Mouse (Mus musculus): ENCODE data around the gene Bmp8b. TPM values are rescaled to one million over a fixed set of nuclear protein-coding genes. Genes with fewer than 3 reads are reported as not detected.
"Not testable (repeated sequence)": the region's sequence is repeated elsewhere in the genome, so short reads cannot be mapped to it uniquely, and the experiment has no call there.

Bmp8b gene
- polyA plus RNA-seq, 1 experiment from 2014 or later: 0.38 TPM

GRCm38 (mm10) chr4:123083323-123083902 is 21.6 kb upstream of the Bmp8b start:
- H3K4me3 ChIP-seq (replicated peaks): no peak overlapping the region
- no peaks in the 10 kb centered on the region for H3K36me3 ChIP-seq
- H3K27me3 ChIP-seq (replicated peaks): no peaks in the 10 kb centered on the region
- H3K9me3 ChIP-seq (replicated peaks): no peaks in the 10 kb centered on the region
- ATAC-seq (ENCODE audit: low FRiP score): no peak
- H3K4me2 ChIP-seq: no peak overlapping the region
- H3K27ac ChIP-seq (replicated peaks): no peak overlapping the region
- WGBS: 72% methylated on average over 13 of the region's 13 CpGs
- H3K4me1 ChIP-seq: no peaks in the 10 kb centered on the region
- H3K9ac ChIP-seq (replicated peaks): no peak overlapping the region

- H3K36me3 ChIP-seq: no peaks in the 10 kb centered on the region
- no peak overlapping the region for H3K27ac ChIP-seq (replicated peaks)
- H3K4me2 ChIP-seq: no peak overlapping the region
- ATAC-seq (ENCODE audit: low FRiP score): no peak
- no peaks in the 10 kb centered on the region for H3K27me3 ChIP-seq (replicated peaks)
- H3K4me1 ChIP-seq: no peaks in the 10 kb centered on the region
- H3K4me3 ChIP-seq (replicated peaks): no peak overlapping the region
- no peaks in the 10 kb centered on the region for H3K9me3 ChIP-seq (replicated peaks)
- no peak overlapping the region for H3K9ac ChIP-seq (replicated peaks)
- WGBS: 86% methylated on average over 2 of the region's 2 CpGs
Observed at GRCm38 (mm10) chr4:123085290-123085689, 19.7 kb upstream of the Bmp8b start.

GRCm38 (mm10) chr4:123086381-123086780 is 18.6 kb upstream of the Bmp8b start:
- no peak overlapping the region for H3K27ac ChIP-seq (replicated peaks)
- 88% methylated on average over 4 of the region's 4 CpGs for WGBS
- no peaks in the 10 kb centered on the region for H3K9me3 ChIP-seq (replicated peaks)
- no peak overlapping the region for H3K4me2 ChIP-seq
- H3K36me3 ChIP-seq: no peaks in the 10 kb centered on the region
- H3K27me3 ChIP-seq (replicated peaks): no peaks in the 10 kb centered on the region
- no peaks in the 10 kb centered on the region for H3K4me1 ChIP-seq
- no peak for ATAC-seq (ENCODE audit: low FRiP score)
- no peak overlapping the region for H3K9ac ChIP-seq (replicated peaks)
- no peak overlapping the region for H3K4me3 ChIP-seq (replicated peaks)

- Histone ChIP-seq H3K4me2 (no peak overlapping the region), H3K4me1 (no peaks in the 10 kb centered on the region), H3K9me3 (replicated peaks) (no peaks in the 10 kb centered on the region), H3K27me3 (replicated peaks) (no peaks in the 10 kb centered on the region), H3K27ac (replicated peaks) (no peak overlapping the region), H3K9ac (replicated peaks) (no peak overlapping the region), H3K36me3 (no peaks in the 10 kb centered on the region), H3K4me3 (replicated peaks) (no peak overlapping the region)
- no peak for ATAC-seq (ENCODE audit: low FRiP score)
- 76% methylated on average over 5 of the region's 5 CpGs for WGBS
Observed at GRCm38 (mm10) chr4:123092621-123093020, 12.3 kb upstream of the Bmp8b start.

GRCm38 (mm10) chr4:123093064-123093776 is 11.7 kb upstream of the Bmp8b start:
- Histone ChIP-seq H3K9ac (replicated peaks) (no peak overlapping the region), H3K4me1 (no peaks in the 10 kb centered on the region), H3K9me3 (replicated peaks) (no peaks in the 10 kb centered on the region), H3K4me2 (peak overlapping the region; percentile 30), H3K27me3 (replicated peaks) (no peaks in the 10 kb centered on the region), H3K27ac (replicated peaks) (no peak overlapping the region), H3K36me3 (no peaks in the 10 kb centered on the region), H3K4me3 (replicated peaks) (no peak overlapping the region)
- ATAC-seq (ENCODE audit: low FRiP score): peak; percentile 50; the same call in 1 of the 2 replicates
- WGBS: 67% methylated on average over 17 of the region's 17 CpGs

GRCm38 (mm10) chr4:123093869-123094268 is 11.1 kb upstream of the Bmp8b start:
- no peak overlapping the region for H3K27ac ChIP-seq (replicated peaks)
- no peaks in the 10 kb centered on the region for H3K4me1 ChIP-seq
- WGBS: 69% methylated on average over 9 of the region's 9 CpGs
- no peak for ATAC-seq (ENCODE audit: low FRiP score)
- H3K4me2 ChIP-seq: no peak overlapping the region
- H3K36me3 ChIP-seq: no peaks in the 10 kb centered on the region
- no peaks in the 10 kb centered on the region for H3K9me3 ChIP-seq (replicated peaks)
- H3K9ac ChIP-seq (replicated peaks): no peak overlapping the region
- no peaks in the 10 kb centered on the region for H3K27me3 ChIP-seq (replicated peaks)
- H3K4me3 ChIP-seq (replicated peaks): no peak overlapping the region

- H3K27me3 ChIP-seq (replicated peaks): peaks cover 48% of the 10 kb centered on the region
- H3K9me3 ChIP-seq (replicated peaks): no peaks in the 10 kb centered on the region
- H3K4me1 ChIP-seq: peaks cover 13% of the 10 kb centered on the region
- H3K36me3 ChIP-seq: no peaks in the 10 kb centered on the region
- H3K27ac ChIP-seq (replicated peaks): no peak overlapping the region
- peak; percentile 36 for ATAC-seq (ENCODE audit: low FRiP score)
- peak overlapping the region; percentile 31 for H3K4me3 ChIP-seq (replicated peaks)
- no peak overlapping the region for H3K9ac ChIP-seq (replicated peaks)
- peak overlapping the region; percentile 53 for H3K4me2 ChIP-seq
- WGBS: 29% methylated on average over 24 of the region's 24 CpGs
Observed at GRCm38 (mm10) chr4:123105451-123105790, 456 bp downstream of the Bmp8b start.

GRCm38 (mm10) chr4:123105929-123106328 is 964 bp downstream of the Bmp8b start:
- not testable (repeated sequence) for H3K27ac ChIP-seq (replicated peaks); H3K36me3 ChIP-seq; H3K9ac ChIP-seq (replicated peaks); H3K4me3 ChIP-seq (replicated peaks); ATAC-seq (ENCODE audit: low FRiP score); H3K9me3 ChIP-seq (replicated peaks); H3K4me2 ChIP-seq
- Histone ChIP-seq H3K4me1 (peaks cover 13% of the 10 kb centered on the region), H3K27me3 (replicated peaks) (peaks cover 48% of the 10 kb centered on the region)
- 81% methylated on average over 7 of the region's 7 CpGs for WGBS

GRCm38 (mm10) chr4:123106864-123107263 is 1.9 kb downstream of the Bmp8b start:
- ATAC-seq (ENCODE audit: low FRiP score): no peak
- Histone ChIP-seq H3K4me1 (peaks cover 13% of the 10 kb centered on the region), H3K27ac (replicated peaks) (no peak overlapping the region), H3K9ac (replicated peaks) (no peak overlapping the region), H3K9me3 (replicated peaks) (no peaks in the 10 kb centered on the region), H3K4me3 (replicated peaks) (no peak overlapping the region), H3K4me2 (no peak overlapping the region), H3K36me3 (no peaks in the 10 kb centered on the region), H3K27me3 (replicated peaks) (peaks cover 48% of the 10 kb centered on the region)
- 89% methylated on average over 2 of the region's 2 CpGs for WGBS

GRCm38 (mm10) chr4:123108056-123108455 is 3.1 kb downstream of the Bmp8b start:
- Histone ChIP-seq H3K9ac (replicated peaks) (no peak overlapping the region), H3K4me1 (peaks cover 13% of the 10 kb centered on the region), H3K36me3 (no peaks in the 10 kb centered on the region), H3K4me3 (replicated peaks) (no peak overlapping the region), H3K27me3 (replicated peaks) (peaks cover 45% of the 10 kb centered on the region), H3K27ac (replicated peaks) (no peak overlapping the region), H3K4me2 (no peak overlapping the region), H3K9me3 (replicated peaks) (no peaks in the 10 kb centered on the region)
- WGBS: 91% methylated on average over 5 of the region's 5 CpGs
- ATAC-seq (ENCODE audit: low FRiP score): no peak

- Histone ChIP-seq H3K9me3 (replicated peaks) (no peaks in the 10 kb centered on the region), H3K4me3 (replicated peaks) (no peak overlapping the region), H3K9ac (replicated peaks) (no peak overlapping the region), H3K36me3 (no peaks in the 10 kb centered on the region), H3K4me2 (no peak overlapping the region), H3K4me1 (peaks cover under 1% of the 10 kb centered on the region), H3K27ac (replicated peaks) (no peak overlapping the region), H3K27me3 (replicated peaks) (peaks cover 20% of the 10 kb centered on the region)
- no peak for ATAC-seq (ENCODE audit: low FRiP score)
- WGBS: 92% methylated on average over 4 of the region's 4 CpGs
Observed at GRCm38 (mm10) chr4:123110751-123111150, 5.8 kb downstream of the Bmp8b start.

GRCm38 (mm10) chr4:123111275-123111983 is 6.5 kb downstream of the Bmp8b start:
- H3K9me3 ChIP-seq (replicated peaks); H3K4me2 ChIP-seq; H3K9ac ChIP-seq (replicated peaks); H3K27ac ChIP-seq (replicated peaks); H3K36me3 ChIP-seq; H3K4me1 ChIP-seq; H3K4me3 ChIP-seq (replicated peaks); ATAC-seq (ENCODE audit: low FRiP score): not testable (repeated sequence)
- H3K27me3 ChIP-seq (replicated peaks): peaks cover 18% of the 10 kb centered on the region
- WGBS: 79% methylated on average over 10 of the region's 10 CpGs

Data from neural tube, embryonic 15.5 days (tissue).